In the genomic region with DNA sequence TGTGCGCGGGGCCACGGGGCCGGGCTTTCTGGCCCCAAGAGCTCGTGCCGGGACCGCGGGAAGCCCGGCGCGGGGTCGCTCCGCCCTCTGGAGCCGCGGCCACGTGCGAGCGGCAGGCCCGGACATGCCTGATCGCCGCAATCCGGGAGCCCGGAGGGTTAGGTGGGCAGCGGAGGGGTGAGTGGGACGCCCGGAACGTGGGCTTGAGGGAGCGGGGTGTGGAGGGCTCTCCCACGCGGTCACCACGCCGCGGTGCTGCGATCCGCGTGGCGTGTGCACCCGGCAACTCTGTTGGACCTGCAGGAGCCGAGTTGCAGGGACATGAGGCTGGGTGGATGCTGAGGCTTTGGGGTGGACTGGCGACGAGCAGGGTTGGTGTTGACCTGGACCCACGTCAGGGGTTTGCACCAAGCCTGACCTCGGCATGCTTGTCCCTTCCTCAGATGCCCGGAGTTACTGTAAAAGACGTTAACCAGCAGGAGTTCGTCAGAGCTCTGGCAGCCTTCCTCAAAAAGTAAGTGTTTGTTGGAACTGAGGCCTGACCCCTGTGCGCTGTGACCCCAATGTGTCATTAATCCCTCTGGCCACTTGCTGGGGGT, we compare ENCODE assay signal across 8 mouse cellular contexts. TPM values are rescaled to one million over a fixed set of nuclear protein-coding genes. Genes with fewer than 3 reads are reported as not detected.
DNase-seq lines count a peak whose midpoint lies in the region; ATAC-seq and TF ChIP-seq lines count a peak whose summit lies in the region.

No protein-coding gene starts in this region.

- peak overlapping the region; percentile 100 for H3K9ac ChIP-seq in hindbrain, embryonic 16.5 days (ENCODE audit: low read depth, low read length)
- peak overlapping the region; percentile 98 for H3K9ac ChIP-seq in liver, postnatal 0 days (replicated peaks)

- TF ChIP-seq EP300 in liver, postnatal 0 days (IDR thresholded peaks at IDR 0.05; ENCODE audit: low read depth) = no peak

- H3K36me3 ChIP-seq in hindbrain, embryonic 16.5 days (ENCODE audit: control insufficient read depth, insufficient read depth, low read length) = peaks cover 29% of the 10 kb centered on the region
- peaks cover 45% of the 10 kb centered on the region for H3K36me3 ChIP-seq in liver, postnatal 0 days (replicated peaks; ENCODE audit: insufficient read depth, low read length)

- peak overlapping the region; percentile 88 for H3K27ac ChIP-seq in hindbrain, embryonic 16.5 days (ENCODE audit: low read depth, low read length)
- peak overlapping the region; percentile 97 for H3K27ac ChIP-seq in liver, postnatal 0 days (ENCODE audit: low read depth)

- peak; percentile 0; the same call in 1 of the 2 replicates for ATAC-seq in hindbrain, embryonic 16.5 days
- no peak for ATAC-seq in liver, postnatal 0 days

- WGBS in hindbrain, embryonic 16.5 days = under 1% methylated on average over 45 of the region's 47 CpGs
- under 1% methylated on average over 36 of the region's 47 CpGs for WGBS in liver, postnatal 0 days (ENCODE audit: insufficient replicate concordance)

- no peak for TF ChIP-seq CTCF in liver, postnatal 0 days (IDR thresholded peaks at IDR 0.05; ENCODE audit: low read depth)

- H3K9me3 ChIP-seq in hindbrain, embryonic 16.5 days (ENCODE audit: control insufficient read depth, low read length) = no peaks in the 10 kb centered on the region
- H3K9me3 ChIP-seq in liver, postnatal 0 days (ENCODE audit: low read length) = no peaks in the 10 kb centered on the region

- peak overlapping the region; percentile 83 for H3K4me2 ChIP-seq in hindbrain, embryonic 16.5 days (ENCODE audit: low read length)
- H3K4me2 ChIP-seq in liver, postnatal 0 days (ENCODE audit: low read depth, low read length) = peak overlapping the region; percentile 85

- peak; percentile 49 for DNase-seq in kidney, adult 11 months
- no peak for DNase-seq in kidney, adult 18-20 months
- peak; percentile 31 for DNase-seq in brain, adult 2 months (ENCODE audit: low read depth, low spot score)
- DNase-seq in liver, postnatal 0 days = no peak
- DNase-seq in natural killer cell, adult 2 months (ENCODE audit: low spot score in 2 of 2) = no peak
- DNase-seq in right cerebral cortex, postnatal 14 days = no peak
- DNase-seq in spleen, postnatal 4 days (ENCODE audit: low spot score in 2 of 2) = no peak

- peaks cover 21% of the 10 kb centered on the region for H3K4me1 ChIP-seq in hindbrain, embryonic 16.5 days (ENCODE audit: control insufficient read depth, insufficient read depth, low read depth, low read length)
- H3K4me1 ChIP-seq in liver, postnatal 0 days (ENCODE audit: insufficient read depth) = peaks cover 23% of the 10 kb centered on the region

- no peaks in the 10 kb centered on the region for H3K27me3 ChIP-seq in hindbrain, embryonic 16.5 days (replicated peaks; ENCODE audit: control insufficient read depth, insufficient read depth, low read length)
- no peaks in the 10 kb centered on the region for H3K27me3 ChIP-seq in liver, postnatal 0 days (ENCODE audit: insufficient read depth, low read length)

- peak overlapping the region; percentile 97 for H3K4me3 ChIP-seq in hindbrain, embryonic 16.5 days (ENCODE audit: low read length)
- peak overlapping the region; percentile 83 for H3K4me3 ChIP-seq in liver, postnatal 0 days (ENCODE audit: low read depth, low read length)

RNA-seq across cellular contexts. Expression of gene Rps19, which starts 0.6 kb away (rescaled TPM):
- 1,005 and 1,089 TPM in 2 replicates for polyA plus RNA-seq in hindbrain, embryonic 16.5 days (2015; fragmentation: Nextera tagmentation; extraction: Ambion mirVana)
- 1,140 and 1,164 TPM in 2 replicates for polyA plus RNA-seq in liver, postnatal 0 days (2015; fragmentation: Nextera tagmentation; extraction: Ambion mirVana)

RNA-seq across cellular contexts. Expression of gene Cd79a, which starts 12.4 kb away (rescaled TPM):
- 0.34 and 0.39 TPM in 2 replicates for polyA plus RNA-seq in hindbrain, embryonic 16.5 days (2015; fragmentation: Nextera tagmentation; extraction: Ambion mirVana)
- 32.0 and 34.0 TPM in 2 replicates for polyA plus RNA-seq in liver, postnatal 0 days (2015; fragmentation: Nextera tagmentation; extraction: Ambion mirVana)

RNA-seq across cellular contexts. Expression of gene Dmrtc2, which starts 14.9 kb away (rescaled TPM):
- polyA plus RNA-seq in hindbrain, embryonic 16.5 days (2015; fragmentation: Nextera tagmentation; extraction: Ambion mirVana) = 0.30 and 0.47 TPM in 2 replicates
- polyA plus RNA-seq in liver, postnatal 0 days (2015; fragmentation: Nextera tagmentation; extraction: Ambion mirVana) = not detected in 2 replicates

RNA-seq across cellular contexts. Expression of gene Lypd4, which starts 15.1 kb away (rescaled TPM):
- polyA plus RNA-seq in hindbrain, embryonic 16.5 days (2015; fragmentation: Nextera tagmentation; extraction: Ambion mirVana) = 0.21 and 0.29 TPM in 2 replicates
- not detected in 2 replicates for polyA plus RNA-seq in liver, postnatal 0 days (2015; fragmentation: Nextera tagmentation; extraction: Ambion mirVana)

RNA-seq across cellular contexts. Expression of gene Arhgef1, which starts 17.9 kb away (rescaled TPM):
- polyA plus RNA-seq in hindbrain, embryonic 16.5 days (2015; fragmentation: Nextera tagmentation; extraction: Ambion mirVana) = 47.0 and 62.1 TPM in 2 replicates
- 30.2 and 30.4 TPM in 2 replicates for polyA plus RNA-seq in liver, postnatal 0 days (2015; fragmentation: Nextera tagmentation; extraction: Ambion mirVana)

Comparison
In these comparisons a context has a peak if more than half of its experiments do, and no peak if none do; other contexts are left out.
1. DNase-seq: peak in kidney, adult 11 months (single experiment) and brain, adult 2 months (single experiment); none in kidney, adult 18-20 months (single experiment), liver, postnatal 0 days (single experiment), natural killer cell, adult 2 months (0 of 2), right cerebral cortex, postnatal 14 days (single experiment) and spleen, postnatal 4 days (0 of 2).
2. RNA of gene Cd79a, which starts 12.4 kb away (polyA plus RNA-seq): 32.0 to 34.0 TPM in liver, postnatal 0 days; 0.34 to 0.39 TPM in hindbrain, embryonic 16.5 days; every median in the first group is over 10 times any median in the second.